Mouse (Mus musculus) urinary bladder, postnatal 25 days (tissue): ENCODE measurements around the gene Gm20481.
"Not testable (repeated sequence)": the region's sequence is repeated elsewhere in the genome, so short reads cannot be mapped to it uniquely, and the experiment has no call there.

Source experiments
- DNase-seq: peaks from one replicate; pipeline ENCODE4 v3.0.0; 2022; ENCODE audit warnings: low spot score

Gene Gm20481

GRCm38 (mm10) chr17:35003022-35003838 lies 33.5 kb downstream of the Gm20481 start:
- no peak for DNase-seq

GRCm38 (mm10) chr17:35004075-35004717 lies 34.5 kb downstream of the Gm20481 start:
- DNase-seq = no peak

- DNase-seq = no peak
These were observed 35.4 kb downstream of the Gm20481 start for GRCm38 (mm10) chr17:35005158-35005557.

- DNase-seq = not testable (repeated sequence)
These were observed 36.2 kb downstream of the Gm20481 start for GRCm38 (mm10) chr17:35005902-35006301.

GRCm38 (mm10) chr17:35007387-35007991 lies 37.8 kb downstream of the Gm20481 start:
- DNase-seq = no peak

GRCm38 (mm10) chr17:35009586-35009985 lies 39.9 kb downstream of the Gm20481 start:
- no peak for DNase-seq

- DNase-seq = no peak
These were observed 41.7 kb downstream of the Gm20481 start for GRCm38 (mm10) chr17:35011440-35011839.

- no peak for DNase-seq
These were observed 42.7 kb downstream of the Gm20481 start for GRCm38 (mm10) chr17:35012430-35012829.

- no peak for DNase-seq
These were observed 43.5 kb downstream of the Gm20481 start for GRCm38 (mm10) chr17:35013221-35013620.

- DNase-seq = no peak
These were observed 45.6 kb downstream of the Gm20481 start for GRCm38 (mm10) chr17:35015296-35015695.

GRCm38 (mm10) chr17:35016376-35016775 lies 46.7 kb downstream of the Gm20481 start, which contains the start of gene Vwa7:
Gene Vwa7 (plus strand): TSS chr17:35016579.
- peak; percentile 62 for DNase-seq

GRCm38 (mm10) chr17:35016791-35017705 lies 47.3 kb downstream of the Gm20481 start:
- DNase-seq = no peak

GRCm38 (mm10) chr17:35017706-35018030 lies 48.0 kb downstream of the Gm20481 start:
- no peak for DNase-seq

GRCm38 (mm10) chr17:35018171-35018570 lies 48.5 kb downstream of the Gm20481 start:
- DNase-seq = no peak

- no peak for DNase-seq
These were observed 50.2 kb downstream of the Gm20481 start for GRCm38 (mm10) chr17:35019894-35020293.

GRCm38 (mm10) chr17:35020551-35020950 lies 50.8 kb downstream of the Gm20481 start:
- no peak for DNase-seq

- DNase-seq = peak; percentile 90
These were observed 51.6 kb downstream of the Gm20481 start for GRCm38 (mm10) chr17:35021163-35021808.
